Mouse (Mus musculus) liver, embryonic 14.5 days (tissue): ENCODE measurements around the gene Top1. TPM values are rescaled to one million over a fixed set of nuclear protein-coding genes. Genes with fewer than 3 reads are reported as not detected.
A peak's percentile ranks its signal among the peaks of the same experiment; 100 is the strongest.

ENCODE experiments used
- ATAC-seq: fragments of 200-750 bp; cut with Nextera tagmentation; 2 replicates; pipeline ENCODE4 v1.8.0; 2017; ENCODE audit warnings: moderate number of reproducible peaks, mild to moderate bottlenecking, moderate library complexity; ENCODE audit not compliant: insufficient read depth
- DNase-seq, 3 experiments: peaks; one replicate each; pipeline ENCODE4 v3.0.0-alpha.2; 2012 to 2013; ENCODE audit warnings: low read depth in 3 of 3, low spot score in 3 of 3
- H3K27ac ChIP-seq: fragments of 300-500 bp; sonication (generic); 2 replicates; pipeline ENCODE4 v1.5.1; 2014; ENCODE audit warnings: moderate library complexity, mild to moderate bottlenecking, control low read depth, inconsistent platforms
- H3K27me3 ChIP-seq: fragments of 300-500 bp; sonication (generic); 2 replicates; pipeline ENCODE4 v1.6.1; 2014; ENCODE audit warnings: mild to moderate bottlenecking, low read length, moderate library complexity; ENCODE audit not compliant: control insufficient read depth, insufficient read depth
- H3K36me3 ChIP-seq: fragments of 300-500 bp; sonication (generic); replicated peaks from 2 replicates; pipeline ENCODE4 v1.6.1; 2014; ENCODE audit warnings: low read depth; ENCODE audit not compliant: control insufficient read depth, insufficient read depth
- H3K4me1 ChIP-seq, 2 experiments: fragments of 200-500 bp in 1 of 2; fragments of 300-500 bp in 1 of 2; sonication (generic) in 1 of 2; replicated peaks; 2 replicates each; pipeline ENCODE4 v1.6.1; 2012 to 2014; ENCODE audit warnings: antibody characterized with exemption in 1 of 2, inconsistent platforms in 1 of 2, low read length in 1 of 2; ENCODE audit not compliant: control insufficient read depth in 2 of 2, insufficient read depth in 2 of 2
- H3K4me2 ChIP-seq: fragments of 300-500 bp; sonication (generic); 2 replicates; pipeline ENCODE4 v1.6.1; 2014; ENCODE audit warnings: low read depth, mild to moderate bottlenecking, control low read depth, moderate library complexity
- H3K4me3 ChIP-seq, 2 experiments: fragments of 200-500 bp in 1 of 2; fragments of 300-500 bp in 1 of 2; sonication (generic) in 1 of 2; 2 replicates each; pipeline ENCODE4 v1.5.1; 2012 to 2014; ENCODE audit warnings: low read depth in 2 of 2, low read length in 2 of 2, mild to moderate bottlenecking in 2 of 2, control low read depth in 1 of 2, inconsistent platforms in 1 of 2, moderate library complexity in 1 of 2; ENCODE audit not compliant: insufficient read depth in 1 of 2
- H3K9ac ChIP-seq: fragments of 300-500 bp; sonication (generic); replicated peaks from 2 replicates; pipeline ENCODE4 v1.6.1; 2014; ENCODE audit warnings: mild to moderate bottlenecking, control low read depth, moderate library complexity
- H3K9me3 ChIP-seq: fragments of 300-500 bp; sonication (generic); 2 replicates; pipeline ENCODE4 v1.6.1; 2016; ENCODE audit warnings: low read length, mixed read lengths; ENCODE audit not compliant: control insufficient read depth
- CTCF ChIP-seq: IDR thresholded peaks from 2 replicates; pipeline ENCODE4 v1.5.1; 2016; ENCODE audit warnings: antibody characterized with exemption, low read depth, control low read depth
- EP300 ChIP-seq: IDR thresholded peaks from 2 replicates; pipeline ENCODE4 v1.6.1; 2016; ENCODE audit warnings: antibody characterized with exemption, low read depth
- WGBS: fragments of 180-500 bp; shearing (Covaris S2); extraction: QIAGEN DNeasy Blood & Tissue Kit; methylation state at CpG from one replicate; pipeline ENCODE4 v1.1.7; 2014; ENCODE audit not compliant: insufficient replicate concordance; 5-methylcytosine and 5-hydroxymethylcytosine counted together
- polyA plus RNA-seq, 2 experiments: library from polyadenylated mRNA; depleted of rRNA in 1 of 2; stranded (reverse) in 1 of 2; unstranded in 1 of 2; fragments of >200 nt; fragmentation: Nextera tagmentation in 1 of 2; extraction: Ambion mirVana in 1 of 2; gene quantifications; 2 replicates each; pipeline versions ENCODE4 v1.2.1 to v1.2.3; 2012 to 2014

The Top1 gene
- polyA plus RNA-seq, 2 experiments, result 33.6 to 51.2 TPM

- H3K27ac ChIP-seq, result no peak overlapping the region
- H3K4me3 ChIP-seq, result peak overlapping the region; percentile 84 to 89
- 21% methylated on average over 9 of the region's 9 CpGs for WGBS
- no peak for DNase-seq
- no peak for ATAC-seq
- peaks cover 2 to 12% of the 10 kb centered on the region in 2 experiments; a peak in 3 of 4 replicates for H3K4me1 ChIP-seq
- H3K9ac ChIP-seq, result peak overlapping the region; percentile 59; the same call in 1 of the 2 replicates
- peaks cover 20% of the 10 kb centered on the region for H3K27me3 ChIP-seq
- no peaks in the 10 kb centered on the region for H3K36me3 ChIP-seq
- H3K9me3 ChIP-seq, result no peaks in the 10 kb centered on the region
- H3K4me2 ChIP-seq, result peak overlapping the region; percentile 93
- no peak for TF ChIP-seq EP300
- no peak for TF ChIP-seq CTCF
Observed at GRCm38 (mm10) chr2:160732420-160732995, 86.8 kb downstream of the Top1 start.

GRCm38 (mm10) chr2:160733131-160733531, 87.4 kb downstream of the Top1 start:
- Histone ChIP-seq H3K9ac (no peak overlapping the region), H3K4me3 (no peak overlapping the region; a peak in 1 of 4 replicates), H3K4me1 (peaks cover 2 to 12% of the 10 kb centered on the region in 2 experiments; a peak in 3 of 4 replicates), H3K4me2 (peak overlapping the region; percentile 16; the same call in 1 of the 2 replicates), H3K36me3 (no peaks in the 10 kb centered on the region), H3K27ac (no peak overlapping the region), H3K27me3 (peaks cover 20% of the 10 kb centered on the region), H3K9me3 (no peaks in the 10 kb centered on the region)
- no peak for TF ChIP-seq CTCF
- no peak for TF ChIP-seq EP300
- 28% methylated on average over 7 of the region's 7 CpGs for WGBS
- DNase-seq (no peak), ATAC-seq (no peak)

- Histone ChIP-seq H3K4me3 (no peak overlapping the region), H3K27ac (no peak overlapping the region), H3K4me1 (peaks cover 2 to 12% of the 10 kb centered on the region in 2 experiments; a peak in 3 of 4 replicates), H3K27me3 (peaks cover 20% of the 10 kb centered on the region), H3K9ac (no peak overlapping the region), H3K36me3 (no peaks in the 10 kb centered on the region), H3K4me2 (no peak overlapping the region), H3K9me3 (no peaks in the 10 kb centered on the region)
- DNase-seq (no peak), ATAC-seq (no peak)
- WGBS, result 72% methylated on average over 3 of the region's 3 CpGs
- TF ChIP-seq EP300 (no peak), CTCF (no peak)
Observed at GRCm38 (mm10) chr2:160734331-160734730, 88.6 kb downstream of the Top1 start.

- H3K27me3 ChIP-seq, result peaks cover 13% of the 10 kb centered on the region
- no peaks in the 10 kb centered on the region for H3K36me3 ChIP-seq
- no peak for TF ChIP-seq CTCF
- no peak for TF ChIP-seq EP300
- H3K4me3 ChIP-seq, result no peak overlapping the region
- no peaks in the 10 kb centered on the region for H3K9me3 ChIP-seq
- ATAC-seq, result no peak
- peaks cover 2 to 11% of the 10 kb centered on the region in 2 experiments; a peak in 3 of 4 replicates for H3K4me1 ChIP-seq
- no peak for DNase-seq
- 53% methylated on average over 5 of the region's 5 CpGs for WGBS
- H3K27ac ChIP-seq, result no peak overlapping the region
- H3K4me2 ChIP-seq, result no peak overlapping the region
- H3K9ac ChIP-seq, result no peak overlapping the region
Observed at GRCm38 (mm10) chr2:160735706-160736310, 90.1 kb downstream of the Top1 start.

- Histone ChIP-seq H3K4me3 (no peak overlapping the region), H3K27me3 (peaks cover 12% of the 10 kb centered on the region), H3K4me2 (no peak overlapping the region), H3K9ac (no peak overlapping the region), H3K27ac (no peak overlapping the region), H3K36me3 (no peaks in the 10 kb centered on the region), H3K9me3 (no peaks in the 10 kb centered on the region), H3K4me1 (peaks cover 2 to 11% of the 10 kb centered on the region in 2 experiments; a peak in 3 of 4 replicates)
- DNase-seq (no peak), ATAC-seq (no peak)
- TF ChIP-seq EP300 (no peak), CTCF (no peak)
- 67% methylated on average over 3 of the region's 3 CpGs for WGBS
Observed at GRCm38 (mm10) chr2:160736466-160736865, 90.8 kb downstream of the Top1 start.
